Mouse (Mus musculus) T-helper 1 cell (primary cell): ENCODE results near the gene Ckap5.

Source experiments
- in situ Hi-C: fragments of 300-600 bp; cut with MboI, MseI; formaldehyde crosslinking; loops from one replicate; pipeline ENCODE4 v1.15.1; 2025; ENCODE audit warnings: high pct_unique_total_duplicates

The Ckap5 gene

DNA sequence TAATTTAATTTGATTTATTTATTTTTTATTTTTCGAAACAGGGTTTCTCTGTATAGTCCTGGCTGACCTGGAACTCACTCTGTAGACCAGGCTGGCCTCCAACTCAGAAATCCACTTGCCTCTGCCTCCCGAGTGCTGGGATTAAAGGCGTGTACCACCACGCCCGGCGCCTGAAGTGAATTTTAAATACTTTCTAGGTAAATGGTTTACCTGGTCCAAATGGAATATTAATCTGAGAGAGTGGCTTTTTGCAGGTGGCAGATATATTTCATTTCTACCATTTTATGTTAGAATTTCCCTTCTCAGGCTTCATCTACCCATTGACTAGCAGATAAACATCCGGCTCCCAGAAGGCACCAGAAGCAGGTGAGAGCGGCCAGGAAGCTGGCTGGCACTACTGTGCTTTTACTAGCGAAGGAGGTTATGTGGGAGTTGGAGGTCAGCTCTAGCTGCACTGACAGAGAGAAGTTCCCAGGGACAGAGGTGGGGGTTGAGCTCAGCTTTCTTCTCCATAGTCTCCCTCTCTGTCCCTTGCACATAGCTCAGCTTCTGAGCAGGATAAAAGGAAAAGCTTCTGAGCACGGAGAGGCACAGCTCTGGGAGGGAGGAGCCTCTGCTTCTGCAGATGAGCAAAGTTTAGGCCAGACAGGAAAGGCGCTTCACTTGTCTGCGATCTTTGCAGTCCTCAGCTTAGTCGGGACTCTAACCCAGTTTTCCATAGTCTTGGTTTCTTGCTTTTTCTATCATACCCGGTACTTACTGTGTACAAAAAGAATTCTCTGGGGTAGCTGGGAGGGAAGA lies 125.1 kb downstream of the Ckap5 start:
- in situ Hi-C loops = no loop called here

DNA sequence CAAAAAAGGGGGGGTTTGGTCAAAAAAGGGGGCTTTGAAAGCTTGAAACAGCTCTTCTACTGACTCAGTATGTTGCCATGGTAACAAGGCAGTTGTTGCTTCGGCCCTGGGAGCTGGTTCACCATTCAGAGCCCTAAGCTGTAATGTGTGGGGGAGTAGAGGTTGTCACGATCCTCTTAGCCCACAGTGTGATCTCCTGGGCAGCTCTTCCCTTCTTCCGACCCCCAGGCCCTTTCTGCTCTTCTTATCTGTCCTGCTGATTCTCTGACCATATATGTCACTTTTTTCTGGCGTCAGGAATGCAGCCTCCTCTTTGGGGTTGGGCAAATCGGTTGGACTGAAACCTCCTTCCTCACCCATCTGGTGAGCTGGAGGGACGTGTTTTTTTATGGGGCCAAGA lies 126.3 kb downstream of the Ckap5 start:
- in situ Hi-C loops = no loop called here

DNA sequence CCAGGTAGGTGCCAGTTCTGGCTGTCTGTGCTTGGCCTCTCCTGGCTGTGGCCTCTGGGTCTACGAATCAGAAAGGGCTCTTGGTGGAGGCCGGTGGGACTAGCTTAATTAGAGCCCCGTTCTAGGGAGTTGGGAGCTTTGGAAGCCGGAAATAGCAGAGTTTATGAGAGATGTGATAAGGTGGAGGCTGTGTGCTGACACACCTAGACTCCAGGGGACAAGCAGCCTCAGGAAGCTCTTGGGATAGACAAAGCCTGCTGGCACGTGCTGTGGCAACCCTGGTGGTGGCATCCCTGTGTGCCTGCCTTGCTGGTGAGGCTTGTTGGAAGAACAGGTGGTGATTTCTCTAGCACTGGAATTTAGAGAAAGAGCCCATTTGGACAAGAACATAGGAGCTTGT lies 128.8 kb downstream of the Ckap5 start:
- in situ Hi-C loops = no loop called here

DNA sequence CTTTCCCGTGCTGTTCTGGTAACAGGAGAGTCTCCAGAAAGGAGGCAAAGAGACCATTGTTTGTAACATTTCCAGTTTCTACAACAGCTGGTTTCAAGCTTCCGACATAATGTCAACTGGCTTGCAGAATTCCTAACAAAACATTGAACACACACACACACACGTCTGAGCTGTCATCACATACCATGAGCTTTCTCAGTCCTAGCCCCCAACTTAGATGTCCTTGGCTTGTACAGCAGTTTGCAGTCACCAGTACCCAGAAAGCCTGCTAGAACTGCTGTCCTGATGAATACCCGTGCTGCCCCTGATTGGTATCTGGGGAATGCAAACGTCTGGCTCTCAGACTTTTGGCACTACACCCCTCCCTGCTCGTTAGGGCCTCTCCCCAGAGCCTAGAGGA lies 129.3 kb downstream of the Ckap5 start:
- in situ Hi-C loops = no loop called here

DNA sequence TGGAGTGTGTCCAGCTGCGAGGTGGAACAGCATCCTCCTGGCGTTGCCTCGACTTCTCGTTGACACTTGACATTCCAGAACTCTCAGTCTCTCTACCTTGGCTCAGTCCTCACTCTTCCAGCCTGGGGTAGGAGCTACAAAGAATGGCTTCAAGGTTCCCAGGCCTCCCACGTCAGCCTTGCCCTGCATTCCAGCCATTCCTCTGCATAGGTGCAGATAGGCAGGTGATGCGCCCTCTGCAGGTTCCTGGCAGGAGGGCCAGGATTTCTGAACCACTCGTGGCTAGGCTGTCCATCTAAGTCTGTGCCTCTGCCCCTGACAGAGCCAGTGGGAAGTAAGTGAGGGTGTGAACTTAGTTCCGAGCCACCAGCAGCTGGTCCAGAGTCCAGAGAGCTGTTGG lies 130.2 kb downstream of the Ckap5 start:
- in situ Hi-C loops = no loop called here

DNA sequence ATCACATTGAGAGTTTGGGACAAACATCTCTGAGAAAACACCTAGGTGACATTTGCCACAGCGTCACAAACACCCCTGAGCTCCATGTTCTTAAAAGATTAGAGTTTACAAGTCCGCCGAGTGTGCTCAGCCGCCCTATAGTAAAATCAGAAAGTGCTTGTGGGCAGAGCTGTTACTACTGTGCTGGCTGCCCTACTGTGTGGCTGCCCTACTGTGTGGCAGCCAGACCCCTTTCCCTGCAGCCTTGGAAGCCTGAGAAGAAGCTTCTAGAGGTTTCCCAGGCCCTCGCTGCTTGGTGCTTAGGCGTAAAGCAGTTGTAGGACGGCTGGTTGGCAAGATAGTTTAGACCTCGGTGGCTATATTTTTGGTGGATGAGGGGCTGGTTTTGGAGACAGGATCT lies 133.1 kb downstream of the Ckap5 start:
- in situ Hi-C loops = no loop called here

DNA sequence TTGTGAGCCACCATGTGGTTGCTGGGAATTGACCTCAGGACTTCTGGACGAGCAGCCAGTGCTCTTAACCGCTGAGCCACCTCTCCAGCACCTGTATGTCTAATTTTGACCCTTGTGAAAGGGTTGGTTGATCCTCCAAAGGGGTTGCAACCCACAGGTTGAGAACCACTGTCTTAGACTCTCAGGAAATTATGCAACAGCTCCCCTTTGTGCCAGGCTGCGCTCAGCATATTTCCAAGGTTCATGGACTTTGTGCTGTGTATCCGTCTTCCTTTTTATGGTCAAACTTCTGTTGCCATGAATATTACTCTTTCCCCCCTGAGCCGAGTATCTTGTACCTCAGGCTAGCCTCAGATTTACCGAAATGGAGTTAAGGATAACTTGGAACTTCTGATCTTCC lies 134.4 kb downstream of the Ckap5 start:
- in situ Hi-C loops = no loop called here

DNA sequence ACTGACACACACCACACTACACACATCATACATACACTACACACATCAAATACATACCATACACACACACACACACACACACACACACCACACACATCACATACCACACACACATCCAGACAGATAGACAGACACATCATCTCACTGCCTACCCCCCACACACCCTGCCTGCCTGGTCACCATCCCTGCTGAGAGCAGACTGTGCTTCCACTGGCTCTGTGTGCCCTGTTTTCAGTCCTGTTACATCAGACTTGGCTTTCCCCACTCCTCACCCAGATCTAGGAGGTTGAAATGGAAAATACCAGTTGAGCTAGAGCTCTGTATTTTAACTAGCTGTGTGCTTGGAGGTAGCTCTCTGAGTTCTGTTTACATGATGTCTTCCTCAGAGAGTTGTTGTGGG lies 138.2 kb downstream of the Ckap5 start:
- in situ Hi-C loops = no loop called here

DNA sequence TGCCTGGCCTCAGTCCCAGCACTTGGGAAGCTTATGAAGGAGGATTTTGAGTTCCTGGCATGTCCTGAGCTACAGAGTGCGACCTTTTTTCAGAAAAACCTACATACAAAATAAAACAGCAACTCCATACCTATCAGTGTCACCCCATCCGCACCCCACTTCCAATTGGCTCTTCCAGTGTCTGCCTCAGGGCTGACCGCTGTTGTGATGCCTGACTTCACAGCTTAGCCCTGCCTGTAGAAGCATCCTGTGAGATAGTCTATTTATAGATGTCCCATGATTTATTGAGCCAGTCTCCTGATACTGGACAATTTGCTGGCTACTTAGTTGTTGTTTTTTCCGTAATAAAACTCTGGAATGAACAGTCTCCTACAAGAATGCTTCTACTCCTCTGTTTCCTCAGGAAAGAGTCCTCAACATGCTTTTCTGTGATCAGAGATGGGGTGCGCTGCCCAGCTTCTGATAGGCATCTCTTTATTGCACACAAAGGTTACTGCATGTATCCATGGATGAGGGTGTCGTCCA lies 139.9 kb downstream of the Ckap5 start:
- in situ Hi-C loops = no loop called here

DNA sequence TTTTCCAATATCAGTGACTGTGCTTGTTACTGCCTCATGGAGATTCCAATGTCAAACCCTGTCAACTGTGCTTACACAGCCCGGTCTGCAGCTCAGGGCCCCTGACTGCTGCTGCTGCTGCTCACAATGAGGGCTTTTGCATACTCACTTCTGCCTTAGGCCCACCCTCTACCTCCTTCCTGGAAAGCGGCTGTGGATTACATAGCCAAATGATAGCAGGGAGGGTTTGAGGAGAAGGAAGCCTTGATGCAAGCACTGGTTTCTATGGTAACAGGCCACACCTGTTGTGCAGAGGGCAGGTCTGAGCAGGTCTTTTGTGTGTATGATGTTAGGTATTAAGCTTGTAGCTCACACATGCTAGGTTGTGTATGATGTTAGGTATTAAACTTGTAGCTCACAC lies 141.2 kb downstream of the Ckap5 start:
- in situ Hi-C loops = no loop called here

DNA sequence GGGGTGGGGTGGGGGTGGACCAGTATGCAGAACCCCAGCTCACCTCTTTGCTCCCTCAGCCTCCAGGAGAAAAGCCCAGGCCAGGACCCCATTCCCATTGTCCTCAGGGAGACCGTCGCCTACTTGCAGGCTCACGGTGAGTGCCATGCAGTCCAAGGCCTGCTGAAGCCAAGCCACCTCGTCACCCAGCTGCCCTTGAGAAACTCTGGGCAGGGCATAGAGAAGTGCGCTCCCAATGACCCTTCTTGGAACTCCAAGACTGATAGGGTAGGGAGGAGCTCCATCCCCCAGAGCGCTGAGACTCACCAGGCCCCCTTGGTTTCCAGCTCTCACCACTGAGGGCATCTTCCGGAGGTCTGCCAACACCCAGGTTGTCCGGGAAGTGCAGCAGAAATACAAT lies 142.8 kb downstream of the Ckap5 start:
- in situ Hi-C loops = no loop called here

DNA sequence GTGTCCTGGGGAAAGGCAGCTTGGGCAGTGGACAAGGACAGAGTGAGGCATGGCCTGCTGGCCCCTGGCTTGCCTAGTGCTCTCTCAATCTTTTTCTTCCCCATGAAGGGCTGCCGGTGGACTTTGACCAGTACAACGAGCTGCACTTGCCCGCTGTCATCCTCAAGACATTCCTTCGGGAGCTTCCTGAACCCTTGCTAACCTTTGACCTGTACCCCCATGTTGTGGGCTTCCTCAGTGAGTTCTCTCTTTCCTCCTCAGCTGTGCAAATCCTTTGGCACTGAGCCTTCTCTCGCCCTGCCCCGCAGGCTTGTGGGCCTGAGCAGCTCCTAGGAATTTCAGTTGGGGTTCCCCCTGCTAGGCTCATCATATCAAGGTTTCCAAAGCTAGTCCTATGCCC lies 143.5 kb downstream of the Ckap5 start:
- in situ Hi-C loops = no loop called here
